ENCODE assay signal across 8 mouse cellular contexts in genomic region chr10:70318630-70319029, GRCm38 (mm10).
DNase-seq lines count a peak whose midpoint lies in the region; ATAC-seq lines count a peak whose summit lies in the region.

No protein-coding gene starts in this region.

- no peaks in the 10 kb centered on the region for H3K36me3 ChIP-seq in kidney, embryonic 14.5 days (ENCODE audit: control insufficient read depth, insufficient read depth, low read length)
- H3K36me3 ChIP-seq in hindbrain, embryonic 12.5 days = no peaks in the 10 kb centered on the region
- H3K36me3 ChIP-seq in midbrain, embryonic 12.5 days = no peaks in the 10 kb centered on the region

- no peak overlapping the region for H3K4me3 ChIP-seq in kidney, embryonic 14.5 days (ENCODE audit: low read length)
- H3K4me3 ChIP-seq in hindbrain, embryonic 12.5 days = no peak overlapping the region
- H3K4me3 ChIP-seq in midbrain, embryonic 12.5 days = no peak overlapping the region

- no peaks in the 10 kb centered on the region for H3K4me1 ChIP-seq in kidney, embryonic 14.5 days (ENCODE audit: control insufficient read depth, insufficient read depth, low read length)
- H3K4me1 ChIP-seq in hindbrain, embryonic 12.5 days = no peaks in the 10 kb centered on the region
- H3K4me1 ChIP-seq in midbrain, embryonic 12.5 days = no peaks in the 10 kb centered on the region

- H3K27me3 ChIP-seq in kidney, embryonic 14.5 days (ENCODE audit: control insufficient read depth, insufficient read depth, low read length) = no peaks in the 10 kb centered on the region
- H3K27me3 ChIP-seq in hindbrain, embryonic 12.5 days = no peaks in the 10 kb centered on the region
- H3K27me3 ChIP-seq in midbrain, embryonic 12.5 days = peaks cover 3% of the 10 kb centered on the region; the same call in 1 of the 2 replicates

- no peak; the same call in 1 of the 2 replicates for ATAC-seq in kidney, embryonic 14.5 days (ENCODE audit: low FRiP score, low TSS enrichment)
- peak; percentile 76 for ATAC-seq in hindbrain, embryonic 12.5 days (ENCODE audit: low FRiP score)
- peak; percentile 72 for ATAC-seq in midbrain, embryonic 12.5 days (ENCODE audit: low FRiP score, low read depth)

- DNase-seq in kidney, adult 11 months = peak; percentile 35
- peak; percentile 53 for DNase-seq in WW6 (ENCODE audit: low read depth, low spot score)
- peak; percentile 74 for DNase-seq in embryo, embryonic 11.5 days (ENCODE audit: low read depth, low spot score)
- DNase-seq in layer of hippocampus, postnatal 25 days (ENCODE audit: extremely low spot score in 1 of 2, low spot score in 1 of 2) = peak; percentile 23 to 27
- DNase-seq in thymus, postnatal 4 days = peak; percentile 12

- H3K27ac ChIP-seq in kidney, embryonic 14.5 days (ENCODE audit: low read depth, low read length) = no peak overlapping the region
- no peak overlapping the region for H3K27ac ChIP-seq in hindbrain, embryonic 12.5 days
- H3K27ac ChIP-seq in midbrain, embryonic 12.5 days (replicated peaks) = no peak overlapping the region

- H3K4me2 ChIP-seq in kidney, embryonic 14.5 days (replicated peaks; ENCODE audit: low read depth, low read length) = no peak overlapping the region
- no peak overlapping the region for H3K4me2 ChIP-seq in hindbrain, embryonic 12.5 days (replicated peaks)
- H3K4me2 ChIP-seq in midbrain, embryonic 12.5 days (replicated peaks) = no peak overlapping the region

- no peaks in the 10 kb centered on the region for H3K9me3 ChIP-seq in kidney, embryonic 14.5 days (ENCODE audit: control insufficient read depth, low read length)
- H3K9me3 ChIP-seq in hindbrain, embryonic 12.5 days (replicated peaks) = no peaks in the 10 kb centered on the region
- H3K9me3 ChIP-seq in midbrain, embryonic 12.5 days = no peaks in the 10 kb centered on the region

- WGBS in kidney, embryonic 14.5 days = under 1% methylated on average over 3 of the region's 3 CpGs
- WGBS in hindbrain, embryonic 12.5 days = 5% methylated on average over 3 of the region's 3 CpGs
- 5% methylated on average over 3 of the region's 3 CpGs for WGBS in midbrain, embryonic 12.5 days

- no peak overlapping the region for H3K9ac ChIP-seq in kidney, embryonic 14.5 days (ENCODE audit: low read depth, low read length)
- H3K9ac ChIP-seq in hindbrain, embryonic 12.5 days = no peak overlapping the region
- H3K9ac ChIP-seq in midbrain, embryonic 12.5 days (replicated peaks) = no peak overlapping the region

Comparison
In these comparisons a context has a peak if more than half of its experiments do, and no peak if none do; other contexts are left out.
1. DNase-seq: peak in every context shown above with its lines; median percentile 74 in embryo, embryonic 11.5 days; 53 in WW6; 35 in kidney, adult 11 months; 25 in layer of hippocampus, postnatal 25 days; 12 in thymus, postnatal 4 days.